Mouse (Mus musculus): ENCODE data around the gene Fcgr4.

DNA sequence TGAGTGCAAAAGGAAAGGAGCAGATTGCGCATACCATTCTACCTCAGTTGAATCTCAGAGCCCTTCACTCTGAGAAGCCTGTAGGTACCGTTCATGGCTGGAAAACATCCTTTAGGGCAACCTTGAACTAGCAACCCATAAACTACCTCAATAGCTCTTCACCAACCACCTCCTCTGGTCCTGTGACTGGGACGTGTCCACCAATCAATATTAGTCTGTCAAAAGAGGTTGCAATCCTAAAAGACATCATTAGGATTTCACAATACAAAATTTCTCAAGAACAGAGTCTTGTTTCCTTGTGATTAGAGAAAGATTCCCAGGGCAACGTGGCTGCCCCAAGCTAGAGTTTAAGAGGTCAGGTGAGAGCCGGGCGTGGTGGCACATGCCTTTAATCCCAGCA is 34.6 kb downstream of the Fcgr4 start:
- TF ChIP-seq CTCF (IDR thresholded peaks at IDR 0.05; ENCODE audit: control insufficient read depth, insufficient read depth, low read length) (no peak), POLR2A (IDR thresholded peaks at IDR 0.05; ENCODE audit: borderline replicate concordance, control insufficient read depth, low read depth, low read length) (no peak)

All from bone marrow, adult 2 months (tissue).